Mouse (Mus musculus): ENCODE results near the gene Arg1. TPM values are rescaled to one million over a fixed set of nuclear protein-coding genes. Genes with fewer than 3 reads are reported as not detected.

Arg1 gene
- under 1 TPM in 3 of 4 experiments, not detected in 1; 0.23 to 0.65 (median 0.35) TPM for total RNA-seq (2022)

- no peak for DNase-seq (ENCODE audit: low spot score in 2 of 2)
Observed at GRCm38 (mm10) chr10:24926962-24927720, at the start of gene Arg1. Arg1 (minus strand) TSS chr10:24927484.

GRCm38 (mm10) chr10:24973845-24974514 is 46.7 kb upstream of the Arg1 start:
- no peak for DNase-seq (ENCODE audit: low spot score in 2 of 2)

GRCm38 (mm10) chr10:24973385-24973784 is 46.1 kb upstream of the Arg1 start:
- no peak for DNase-seq (ENCODE audit: low spot score in 2 of 2)

GRCm38 (mm10) chr10:24972923-24973322 is 45.6 kb upstream of the Arg1 start:
- DNase-seq (ENCODE audit: low spot score in 2 of 2): no peak

- no peak for DNase-seq (ENCODE audit: low spot score in 2 of 2)
Observed at GRCm38 (mm10) chr10:24965821-24966550, 38.7 kb upstream of the Arg1 start.

- DNase-seq (ENCODE audit: low spot score in 2 of 2): no peak
Observed at GRCm38 (mm10) chr10:24961889-24962288, 34.6 kb upstream of the Arg1 start.

GRCm38 (mm10) chr10:24961112-24961511 is 33.8 kb upstream of the Arg1 start:
- DNase-seq (ENCODE audit: low spot score in 2 of 2): no peak

GRCm38 (mm10) chr10:24959043-24959916 is 32.0 kb upstream of the Arg1 start:
- no peak for DNase-seq (ENCODE audit: low spot score in 2 of 2)

- DNase-seq (ENCODE audit: low spot score in 2 of 2): no peak
Observed at GRCm38 (mm10) chr10:24958280-24959042, 31.2 kb upstream of the Arg1 start.

GRCm38 (mm10) chr10:24953876-24954275 is 26.6 kb upstream of the Arg1 start:
- DNase-seq (ENCODE audit: low spot score in 2 of 2): no peak

GRCm38 (mm10) chr10:24952549-24952948 is 25.3 kb upstream of the Arg1 start:
- no peak for DNase-seq (ENCODE audit: low spot score in 2 of 2)

GRCm38 (mm10) chr10:24951575-24951974 is 24.3 kb upstream of the Arg1 start:
- no peak for DNase-seq (ENCODE audit: low spot score in 2 of 2)

- DNase-seq (ENCODE audit: low spot score in 2 of 2): no peak
Observed at GRCm38 (mm10) chr10:24950223-24950622, 22.9 kb upstream of the Arg1 start.

- DNase-seq (ENCODE audit: low spot score in 2 of 2): no peak
Observed at GRCm38 (mm10) chr10:24948278-24948677, 21.0 kb upstream of the Arg1 start.

- DNase-seq (ENCODE audit: low spot score in 2 of 2): no peak
Observed at GRCm38 (mm10) chr10:24947871-24948270, 20.6 kb upstream of the Arg1 start.

- no peak for DNase-seq (ENCODE audit: low spot score in 2 of 2)
Observed at GRCm38 (mm10) chr10:24930143-24930542, 2.9 kb upstream of the Arg1 start.

GRCm38 (mm10) chr10:24928072-24928471 is 788 bp upstream of the Arg1 start:
- DNase-seq (ENCODE audit: low spot score in 2 of 2): no peak

GRCm38 (mm10) chr10:24926380-24926779 is 904 bp downstream of the Arg1 start:
- DNase-seq (ENCODE audit: low spot score in 2 of 2): no peak

- DNase-seq (ENCODE audit: low spot score in 2 of 2): no peak
Observed at GRCm38 (mm10) chr10:24924296-24924695, 3.0 kb downstream of the Arg1 start.

GRCm38 (mm10) chr10:24922977-24923376 is 4.3 kb downstream of the Arg1 start:
- DNase-seq (ENCODE audit: low spot score in 2 of 2): no peak
